Mouse (Mus musculus) common myeloid progenitor, adult 5-6 weeks (primary cell): ENCODE measurements around the gene Nudt21. TPM values are rescaled to one million over a fixed set of nuclear protein-coding genes. Genes with fewer than 3 reads are reported as not detected.

Source experiments
- ATAC-seq: replicated peaks from 2 replicates; pipeline ENCODE4 v1.8.0; 2016; ENCODE audit warnings: low read depth, mild to moderate bottlenecking, moderate TSS enrichment, inconsistent platforms; ENCODE audit not compliant: poor library complexity, severe bottlenecking
- total RNA-seq: library from RNA; stranded (forward); fragments of 200-1000, 187-1606 nt; gene quantifications from 2 replicates; pipeline ENCODE4 v1.2.3, GENCODE M21; 2017

Gene Nudt21
- total RNA-seq, 1 experiment from 2014 or later: 103 TPM

DNA sequence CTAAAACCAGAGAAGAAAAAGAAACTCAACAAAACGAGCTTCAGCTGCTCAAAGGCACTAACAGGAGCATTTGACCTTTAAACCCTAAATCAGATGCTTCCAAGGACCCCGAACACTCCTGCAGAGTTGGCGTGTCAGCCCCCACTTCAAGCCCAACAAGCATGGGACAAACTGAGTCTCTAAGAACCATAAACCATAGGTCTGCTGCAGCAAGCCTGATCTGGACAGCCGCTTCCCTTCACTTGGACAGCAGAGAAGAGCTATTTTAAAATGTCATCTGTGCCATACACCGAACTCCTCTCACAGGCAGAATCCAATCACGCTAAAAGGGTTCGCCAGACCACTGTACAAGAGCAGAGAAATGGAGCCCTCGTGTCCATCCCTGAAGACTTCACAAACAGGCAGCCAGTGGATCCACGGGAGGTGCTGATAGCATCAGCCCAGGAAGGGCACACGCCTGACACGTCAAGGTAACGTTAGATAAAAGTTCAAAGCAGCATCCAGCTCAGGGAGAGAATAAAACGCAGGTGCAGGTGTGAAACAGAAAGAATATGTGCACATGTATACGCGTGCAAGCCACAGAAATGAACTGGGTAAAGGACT, 27.5 kb downstream of the Nudt21 start:
- ATAC-seq: no peak

DNA sequence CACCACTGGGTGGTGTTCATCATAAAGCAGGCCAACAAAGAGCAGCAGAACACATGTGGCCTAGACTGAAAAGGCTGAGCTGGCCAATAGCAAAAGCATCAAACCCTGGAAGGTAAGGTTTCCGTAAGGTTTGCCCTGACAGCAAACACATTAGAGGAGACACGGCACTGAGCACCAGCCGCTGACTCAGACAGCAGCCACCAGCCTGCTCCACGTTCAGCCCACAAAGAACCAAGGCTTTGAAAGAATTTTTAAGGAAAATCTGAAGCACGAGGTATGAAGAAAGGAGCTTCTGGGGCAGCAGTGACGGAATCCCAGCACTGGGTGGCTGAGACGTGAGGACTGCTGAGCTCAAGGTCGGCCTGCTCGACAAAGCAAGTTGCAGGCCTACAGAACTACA, 32.7 kb downstream of the Nudt21 start:
- ATAC-seq: no peak

DNA sequence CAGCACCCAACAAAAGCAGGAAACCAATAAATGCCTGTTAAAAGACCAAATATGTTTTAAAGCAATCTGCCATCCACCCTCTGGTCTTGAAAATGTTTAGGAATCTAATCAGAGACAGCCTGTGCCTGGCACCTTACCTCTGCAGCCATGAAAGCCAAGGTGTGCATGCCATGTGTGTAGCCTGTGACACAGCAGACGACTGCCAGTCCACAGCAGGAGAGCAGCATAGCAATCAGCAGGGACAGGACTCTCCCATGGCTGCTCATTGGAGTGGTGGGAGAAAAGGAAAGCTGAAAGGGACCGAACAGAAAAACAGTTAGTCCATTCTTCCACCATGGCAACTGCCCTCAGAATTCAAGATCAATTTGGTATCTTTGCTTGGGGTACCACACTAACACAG, 37.9 kb downstream of the Nudt21 start:
- no peak for ATAC-seq

DNA sequence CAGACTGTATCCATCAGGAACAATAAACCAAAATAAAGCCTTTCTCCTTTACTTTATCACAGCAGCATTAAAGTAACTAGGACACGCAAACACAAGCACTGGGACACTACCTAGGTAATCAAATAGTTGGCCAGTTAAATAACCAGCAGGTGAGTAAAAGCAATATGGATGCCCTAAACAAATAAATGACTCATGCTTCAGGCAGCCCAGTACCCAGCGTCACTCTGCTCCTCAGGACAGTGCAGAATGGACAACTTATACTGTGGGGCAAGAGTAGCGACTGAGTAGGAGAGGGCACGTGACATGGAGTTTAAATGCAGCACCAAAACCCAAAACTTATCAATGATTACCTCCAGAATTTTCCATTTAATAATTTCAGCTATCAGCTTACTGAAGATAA, 47.1 kb downstream of the Nudt21 start:
- no peak for ATAC-seq

DNA sequence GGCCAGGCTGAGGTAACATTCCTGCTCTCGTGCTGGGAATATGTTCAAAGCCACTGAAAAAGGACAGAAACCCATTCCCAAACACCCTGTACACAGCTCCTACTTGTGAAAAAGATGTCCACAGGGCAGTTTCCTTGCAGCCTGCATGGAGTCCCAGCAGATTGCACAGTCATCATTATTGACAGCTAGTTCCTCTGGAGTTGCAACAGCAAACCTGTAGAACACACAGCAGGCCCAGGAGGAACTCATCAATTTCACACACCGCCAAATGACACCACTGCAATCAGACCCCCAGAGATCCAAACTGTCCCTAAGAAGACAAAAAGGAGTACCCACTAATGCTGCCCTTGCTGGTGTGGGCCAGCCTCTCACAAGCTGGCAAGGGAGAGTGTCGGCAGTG, 52.1 kb downstream of the Nudt21 start:
- no peak for ATAC-seq

DNA sequence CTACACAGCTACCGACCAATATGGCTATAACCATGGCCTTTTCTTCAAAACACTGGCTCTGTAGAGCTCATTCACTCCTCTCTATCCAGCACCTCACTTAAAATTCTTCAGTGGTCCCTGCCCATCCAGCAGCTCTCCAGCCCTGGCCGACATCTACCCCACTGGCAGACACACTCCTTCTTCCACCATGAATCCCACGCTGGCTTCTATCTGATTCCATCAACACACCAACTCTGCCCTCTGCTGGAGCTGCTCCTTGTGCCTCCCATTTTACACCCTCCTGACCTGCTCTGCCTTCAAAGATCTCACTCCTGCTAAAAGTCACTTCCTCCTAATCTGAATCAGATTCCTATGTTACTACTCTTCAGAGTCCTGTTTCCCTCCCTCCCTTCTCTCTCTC, 53.0 kb downstream of the Nudt21 start:
- ATAC-seq: no peak

DNA sequence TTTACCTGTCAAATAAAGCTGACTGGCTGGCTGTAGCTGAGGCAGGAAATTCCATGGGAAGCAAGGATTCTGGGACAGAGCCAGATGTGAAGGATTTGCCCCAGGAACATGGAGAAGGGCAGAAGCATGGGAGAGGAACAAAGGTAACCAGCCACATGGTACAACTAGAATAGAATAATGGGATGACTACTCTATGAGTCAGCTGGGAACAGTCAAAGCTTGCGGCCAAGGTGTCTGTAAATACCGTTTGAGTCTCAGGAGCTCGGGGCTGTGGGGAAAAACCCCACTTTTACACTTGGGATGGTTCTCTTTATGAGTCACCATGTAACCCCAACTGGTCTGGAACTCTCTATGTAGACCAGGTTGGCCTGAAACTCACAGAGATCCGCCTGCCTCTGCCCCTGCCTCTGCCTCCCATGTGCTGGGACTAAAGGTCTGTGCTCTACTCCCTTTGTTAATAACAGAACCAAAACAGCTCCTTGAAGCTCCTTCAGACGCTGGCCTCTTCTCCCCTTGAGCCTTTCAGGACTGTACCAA, 55.1 kb downstream of the Nudt21 start:
- no peak for ATAC-seq

DNA sequence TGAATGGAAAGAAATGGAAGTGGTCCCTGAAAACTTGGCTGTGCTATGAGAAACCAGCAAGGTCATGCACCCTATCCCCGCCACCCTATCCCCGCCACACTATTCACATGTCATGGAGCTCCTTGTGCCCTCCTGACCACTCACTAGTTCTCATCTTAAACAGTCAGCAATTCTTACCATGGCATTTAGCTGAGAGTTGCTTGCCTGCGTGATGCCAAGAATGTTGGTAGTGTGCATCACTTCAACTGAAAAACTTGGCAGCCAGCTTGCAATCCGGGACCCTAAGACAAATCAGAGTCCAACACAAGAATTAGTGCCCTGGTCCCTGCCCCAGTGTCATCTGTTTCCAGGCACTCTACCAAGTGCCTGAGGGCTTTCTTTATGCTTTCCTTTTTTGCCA, 56.7 kb downstream of the Nudt21 start:
- no peak for ATAC-seq

DNA sequence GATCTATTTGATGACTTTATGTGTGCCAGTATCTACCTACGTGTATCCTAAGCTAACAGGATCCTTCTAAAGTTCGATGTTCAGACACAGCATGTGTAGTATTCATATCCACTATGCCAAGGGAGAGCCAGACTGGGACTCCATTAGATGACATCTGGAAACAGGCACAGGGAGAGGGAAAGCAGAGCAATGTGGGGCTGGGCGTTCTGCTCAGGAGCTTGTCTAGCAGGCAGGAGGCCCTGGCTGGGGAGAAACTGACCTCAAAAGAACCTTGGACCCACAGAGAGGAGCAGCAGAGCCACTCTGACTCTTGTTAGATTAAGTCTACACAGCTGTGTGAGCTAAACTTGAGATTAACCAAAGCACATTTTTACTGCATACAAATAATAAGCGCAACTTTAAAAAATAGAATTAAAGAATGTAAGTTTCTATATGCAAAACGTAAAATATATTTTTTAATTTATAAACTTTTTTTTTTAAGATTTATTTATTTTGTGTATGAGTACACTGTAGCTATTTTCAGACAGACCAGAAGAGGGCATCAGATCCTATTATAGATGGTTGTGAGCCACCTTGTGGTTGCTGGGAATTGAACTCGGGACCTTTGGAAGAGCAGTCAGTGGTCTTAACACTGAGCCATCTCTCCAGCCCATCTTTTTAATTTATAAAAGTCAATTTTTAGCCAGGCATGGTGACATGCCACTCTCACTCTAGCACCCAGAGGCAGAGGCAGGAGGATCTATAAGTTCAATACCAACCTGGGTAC, 60.2 kb downstream of the Nudt21 start:
- no peak for ATAC-seq

DNA sequence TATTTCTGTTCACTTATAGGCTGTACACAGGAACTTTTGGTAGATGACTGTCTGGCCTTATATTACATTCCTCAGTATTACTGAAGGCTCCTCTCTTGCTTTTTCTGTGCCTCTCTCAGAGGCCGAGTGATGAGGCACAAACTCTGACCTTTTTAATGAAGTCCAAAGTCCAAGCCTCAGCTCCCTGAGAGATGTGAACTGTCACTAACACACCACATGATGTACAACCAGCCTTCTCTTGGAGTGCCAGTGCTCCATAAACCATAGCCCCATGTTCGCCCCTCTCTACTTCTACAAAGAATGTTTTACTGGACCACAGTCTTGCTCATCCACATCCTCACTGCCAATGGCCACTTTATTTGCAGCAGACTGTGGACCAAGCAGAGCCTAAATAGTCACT, 61.5 kb downstream of the Nudt21 start:
- ATAC-seq: no peak

DNA sequence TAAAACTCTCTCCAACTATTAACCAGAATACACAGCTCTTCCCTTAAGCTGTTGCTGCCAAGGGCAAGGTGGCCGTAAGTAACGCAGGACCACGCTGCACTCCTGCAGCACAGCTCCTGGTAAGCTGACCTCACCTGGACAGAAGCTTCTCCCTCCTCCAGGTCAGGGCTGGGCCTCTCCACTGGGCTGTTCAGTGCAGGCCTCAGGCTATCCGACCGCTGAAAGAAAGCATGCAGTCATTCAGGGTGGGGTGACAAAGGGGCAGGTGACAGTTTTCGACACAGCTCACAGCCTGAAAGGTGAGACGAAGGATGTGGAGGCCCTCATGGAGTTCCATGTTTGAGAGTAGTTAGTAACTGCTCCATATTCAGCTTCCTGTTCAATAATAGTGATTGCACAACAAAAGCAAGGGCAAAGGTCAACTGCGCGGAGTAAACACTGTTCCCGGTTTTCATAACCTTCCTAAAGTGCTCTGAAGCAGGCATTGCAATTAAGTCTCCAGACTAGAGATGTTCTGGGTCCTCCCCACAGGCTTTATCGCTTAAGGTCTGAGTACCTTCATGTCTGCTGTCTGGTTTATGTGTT, 62.1 kb downstream of the Nudt21 start:
- no peak for ATAC-seq

DNA sequence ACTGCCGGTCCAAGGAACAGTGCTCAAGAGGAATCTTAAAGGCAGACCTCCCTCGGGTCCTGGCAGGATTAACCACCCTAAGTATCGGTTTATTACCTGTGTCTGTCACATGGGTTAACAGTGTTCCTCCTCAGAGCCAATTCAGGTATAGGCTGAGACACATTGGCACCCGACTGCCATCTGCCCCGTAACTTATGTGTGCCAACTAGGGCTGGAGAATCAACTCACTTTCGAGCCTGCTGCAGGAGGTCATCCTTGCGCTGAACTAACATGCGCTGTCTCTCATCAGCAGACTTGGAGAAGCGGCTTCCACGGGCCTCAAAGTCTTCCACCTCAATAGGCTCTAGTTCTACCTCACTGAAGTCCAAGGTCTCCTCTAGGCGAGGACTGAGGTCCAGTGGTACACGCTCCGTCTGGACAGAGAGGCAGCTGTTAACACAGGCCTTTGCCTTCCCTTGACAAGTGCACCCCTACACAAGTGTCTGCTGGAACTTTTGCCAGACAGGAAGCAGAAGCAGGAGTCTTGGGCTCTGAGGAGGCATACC, 62.9 kb downstream of the Nudt21 start:
- no peak for ATAC-seq

DNA sequence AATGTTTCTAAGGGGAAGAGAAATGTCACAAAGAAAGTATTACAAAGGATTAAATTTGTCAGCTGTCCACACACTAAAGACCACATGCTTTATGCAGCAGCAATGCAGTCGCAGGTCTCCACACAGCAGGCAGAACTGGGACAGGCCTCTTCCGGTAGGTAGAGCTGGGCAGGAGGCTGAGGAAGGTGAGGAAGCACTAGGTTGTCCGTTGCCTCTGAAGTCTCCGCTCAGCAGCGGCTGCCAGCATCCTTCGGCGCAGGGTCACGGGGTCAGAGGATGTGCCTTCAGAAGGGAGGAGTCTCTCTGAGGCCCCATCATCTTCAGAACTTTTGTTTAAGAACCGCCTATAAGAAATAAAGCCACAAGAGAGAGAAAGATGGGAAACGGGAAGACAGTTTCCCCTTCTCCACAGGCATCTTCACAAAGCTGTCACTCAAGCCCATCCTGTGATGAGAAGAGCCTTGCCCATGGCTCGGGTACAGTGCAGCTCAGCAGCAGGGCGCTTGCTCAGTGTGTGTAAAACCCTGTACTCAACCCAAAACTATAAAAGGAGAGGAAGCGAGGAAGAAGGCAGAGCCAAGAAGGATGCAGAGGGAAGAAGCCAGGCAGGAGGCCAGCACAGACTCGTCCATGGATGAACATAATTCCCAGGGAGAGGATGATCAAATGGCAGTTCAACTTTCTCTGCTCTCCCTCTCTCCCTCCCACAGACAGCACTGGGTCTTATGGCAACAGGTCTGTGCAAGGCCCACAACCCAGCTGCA, 63.7 kb downstream of the Nudt21 start:
- no peak for ATAC-seq

DNA sequence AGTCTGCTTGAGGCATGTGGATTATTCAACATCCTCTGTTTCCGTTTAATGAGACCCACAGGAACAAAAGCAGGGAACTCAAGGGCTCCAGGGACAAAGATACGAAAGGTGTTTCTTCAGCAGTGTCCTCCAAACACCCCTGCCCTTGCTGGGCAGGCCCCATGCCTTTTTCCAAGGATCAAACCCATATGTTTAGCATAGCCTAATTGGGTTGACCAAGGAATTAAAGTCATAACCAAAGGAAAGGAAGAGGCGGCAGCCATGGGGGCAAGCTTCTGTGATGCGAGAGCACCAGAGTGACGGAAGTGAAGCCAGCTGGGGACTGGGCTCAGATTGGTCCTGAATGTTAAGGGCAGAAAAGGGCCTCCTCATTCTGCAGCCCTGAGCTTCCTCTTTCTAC, 64.6 kb downstream of the Nudt21 start:
- ATAC-seq: no peak

DNA sequence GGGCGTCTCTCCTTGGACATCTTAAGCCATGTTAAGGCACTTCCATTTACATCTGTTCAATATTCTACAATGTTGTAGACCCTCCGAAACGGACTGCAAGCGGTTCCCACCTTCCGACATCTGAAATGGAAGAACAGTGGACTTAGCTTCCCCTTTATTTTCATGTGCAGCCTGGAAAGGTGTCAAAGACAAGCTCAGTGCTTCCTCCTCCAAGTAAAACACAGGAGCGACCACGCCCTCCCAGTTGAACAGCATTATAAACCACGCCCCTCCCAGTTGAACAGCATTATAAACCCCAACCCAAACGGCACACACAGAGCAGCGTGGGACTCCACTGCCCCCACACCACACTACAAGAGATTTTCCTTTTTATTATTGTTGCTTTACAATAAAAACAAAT, 65.4 kb downstream of the Nudt21 start:
- ATAC-seq: no peak

DNA sequence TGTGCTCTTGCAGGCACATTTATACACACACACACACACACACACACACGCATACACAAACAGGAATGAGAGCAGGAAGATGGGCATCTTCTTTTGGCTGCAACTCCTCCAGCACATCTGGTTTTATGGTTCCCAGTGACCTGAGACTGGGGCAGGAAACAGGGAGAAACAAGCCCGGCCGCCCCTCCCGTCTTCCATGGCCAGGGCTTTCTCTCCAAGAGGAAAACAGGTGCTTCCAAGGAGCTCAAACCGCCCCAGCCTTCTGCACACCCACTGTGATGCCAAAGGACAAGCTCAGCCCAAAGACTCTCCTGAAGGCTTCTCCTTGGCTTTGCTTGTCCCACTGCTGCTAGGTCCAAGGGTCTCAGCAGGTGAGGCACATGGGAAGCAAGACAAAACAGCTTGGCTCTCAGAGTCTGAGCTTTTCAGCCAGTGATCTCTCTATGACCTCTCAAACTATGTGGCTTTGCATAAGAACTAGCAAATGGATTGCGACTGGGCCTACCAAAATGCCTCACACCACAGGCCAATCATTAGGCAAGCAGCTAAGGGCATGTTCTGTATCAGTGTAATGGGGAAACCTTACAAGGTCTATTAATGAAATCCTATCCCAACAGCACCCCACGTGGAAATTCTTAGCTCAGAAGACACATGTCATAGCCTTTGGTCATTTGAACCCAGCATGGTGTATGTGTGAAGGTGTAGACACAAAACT, 67.0 kb downstream of the Nudt21 start:
- ATAC-seq: no peak

DNA sequence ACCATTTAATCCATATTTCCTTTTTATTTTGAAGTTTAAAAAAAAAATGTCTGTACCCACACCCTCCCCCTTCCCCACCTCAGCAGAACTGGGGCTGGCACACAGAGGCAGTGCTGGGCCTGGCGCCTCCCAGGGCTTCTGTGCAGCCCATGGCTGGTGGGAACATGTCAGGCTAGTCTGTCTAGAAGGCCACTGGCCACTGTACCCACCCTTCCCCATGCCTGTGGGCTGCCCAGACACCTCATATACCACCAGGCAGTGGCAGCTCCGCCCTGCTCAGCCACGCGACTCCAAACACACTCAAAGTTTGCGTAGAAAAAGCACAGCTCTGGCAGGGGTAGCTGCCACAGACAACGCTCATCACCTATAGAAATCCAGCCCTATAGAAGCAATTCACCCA, 68.5 kb downstream of the Nudt21 start:
- ATAC-seq: no peak
